Mouse (Mus musculus): ENCODE results near the gene Gucy2d. TPM values are rescaled to one million over a fixed set of nuclear protein-coding genes. Genes with fewer than 3 reads are reported as not detected.

Gucy2d gene
- total and polyA plus RNA-seq, 3 experiments, result not detected

DNA sequence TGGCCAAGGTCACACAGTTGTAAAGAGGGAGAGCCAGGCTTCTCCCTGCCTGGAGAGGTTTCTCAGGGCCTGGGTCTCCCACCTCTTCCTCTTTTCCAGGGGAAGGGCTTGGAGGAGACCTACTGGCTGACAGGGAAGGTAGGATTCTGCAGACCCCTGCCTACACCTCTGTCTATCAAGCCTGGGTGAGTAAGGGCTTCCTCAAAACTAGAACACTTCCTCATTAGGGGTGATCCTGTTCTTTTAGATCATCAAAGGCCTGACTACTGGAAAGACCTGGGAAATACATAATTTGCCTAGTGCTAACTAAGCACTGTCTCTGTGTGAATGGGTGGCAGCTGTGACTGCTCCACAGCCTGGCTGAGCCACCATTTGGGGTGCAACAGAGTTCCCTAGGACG is 34.3 kb downstream of the Gucy2d start:
- Histone ChIP-seq H3K27ac (ENCODE audit: control insufficient read depth, low read depth, low read length) (no peak overlapping the region), H3K36me3 (ENCODE audit: control insufficient read depth in 1 of 2, insufficient read depth in 2 of 2, low read length in 2 of 2) (no peaks in the 10 kb centered on the region), H3K4me3 (ENCODE audit: control insufficient read depth in 1 of 2, insufficient read depth in 1 of 2, low read depth in 2 of 2, low read length in 2 of 2) (no peak overlapping the region), H3K4me1 (ENCODE audit: control insufficient read depth in 1 of 2, insufficient read depth in 2 of 2, low read length in 2 of 2) (no peaks in the 10 kb centered on the region; a peak in 1 of 4 replicates), H3K9ac (ENCODE audit: control insufficient read depth, low read depth, low read length, poor library complexity, severe bottlenecking) (no peak overlapping the region), H3K27me3 (ENCODE audit: control insufficient read depth in 1 of 2, insufficient read depth in 2 of 2, low read length in 2 of 2) (no peaks in the 10 kb centered on the region), H3K9me3 (replicated peaks; ENCODE audit: insufficient read depth, low read length) (no peaks in the 10 kb centered on the region), H3K79me2 (ENCODE audit: control insufficient read depth, insufficient read depth, low read length, poor library complexity) (no peaks in the 10 kb centered on the region)
- no peak for TF ChIP-seq USF2 (IDR thresholded peaks at IDR 0.05; ENCODE audit: borderline replicate concordance in 1 of 2, insufficient read depth in 1 of 2, low read depth in 1 of 2, low read length in 2 of 2)
- TF ChIP-seq EP300 (IDR thresholded peaks at IDR 0.05; ENCODE audit: low read depth in 1 of 2, low read length in 2 of 2), result no peak
- no peak for TF ChIP-seq MXI1 (IDR thresholded peaks at IDR 0.05; ENCODE audit: low read depth, low read length)
- TF ChIP-seq CHD2 (IDR thresholded peaks at IDR 0.05; ENCODE audit: low read length), result no peak
- no peak for TF ChIP-seq KAT2A (conservative IDR thresholded peaks at IDR 0.05; ENCODE audit: low read depth, low read length)
- no peak for TF ChIP-seq JUND (IDR thresholded peaks at IDR 0.05; ENCODE audit: low read depth, low read length)
- TF ChIP-seq MYC (IDR thresholded peaks at IDR 0.05; ENCODE audit: low read depth, low read length), result no peak
- no peak for TF ChIP-seq USF1 (IDR thresholded peaks at IDR 0.05; ENCODE audit: low read depth, low read length)
- TF ChIP-seq HCFC1 (IDR thresholded peaks at IDR 0.05; ENCODE audit: low read depth, low read length), result no peak
- TF ChIP-seq ZNF384 (IDR thresholded peaks at IDR 0.05; ENCODE audit: low read depth, low read length), result no peak
- no peak for TF ChIP-seq POLR2AphosphoS5 (IDR thresholded peaks at IDR 0.05; ENCODE audit: borderline replicate concordance, low read depth, low read length)
- TF ChIP-seq TAL1 (IDR thresholded peaks at IDR 0.05; ENCODE audit: low read length), result no peak
- TF ChIP-seq MEF2A (IDR thresholded peaks at IDR 0.05; ENCODE audit: extremely low read depth, insufficient replicate concordance, low read depth, low read length, poor library complexity, severe bottlenecking), result no peak
- no peak for TF ChIP-seq POLR2A (IDR thresholded peaks at IDR 0.05; ENCODE audit: control insufficient read depth in 1 of 2, insufficient read depth in 1 of 2, low read depth in 1 of 2, low read length in 2 of 2, poor library complexity in 1 of 2)
- no peak for TF ChIP-seq GABPA (IDR thresholded peaks at IDR 0.05; ENCODE audit: low read depth, low read length)
- TF ChIP-seq ZC3H11A (IDR thresholded peaks at IDR 0.05; ENCODE audit: low read depth, low read length), result no peak
- no peak for TF ChIP-seq MAFK (IDR thresholded peaks at IDR 0.05; ENCODE audit: borderline replicate concordance, low read depth, low read length)
- TF ChIP-seq TBP (IDR thresholded peaks at IDR 0.05; ENCODE audit: low read depth, low read length), result no peak
- DNase-seq (ENCODE audit: low read depth, low spot score), result peak; percentile 9

DNA sequence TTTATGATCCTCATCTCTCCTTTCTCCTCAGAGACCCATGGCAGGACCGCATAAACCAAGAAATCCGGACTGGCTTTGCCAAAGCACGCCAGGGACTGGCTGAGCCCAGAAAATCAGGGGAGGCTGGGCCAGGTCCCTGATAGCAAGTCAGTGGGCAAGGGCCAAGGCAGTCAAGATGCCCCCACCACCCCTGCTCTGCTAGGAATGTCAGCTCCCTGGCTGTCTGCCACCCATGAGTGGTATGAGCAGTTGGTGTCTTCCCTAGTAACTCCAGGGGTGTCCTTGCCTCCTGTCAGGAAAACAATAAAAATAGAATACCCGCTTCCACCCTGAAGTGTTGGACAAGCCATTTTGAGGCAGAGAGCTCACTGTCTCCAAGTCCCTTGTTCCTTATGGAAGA is 36.9 kb downstream of the Gucy2d start:
- Histone ChIP-seq H3K36me3 (ENCODE audit: control insufficient read depth in 1 of 2, insufficient read depth in 2 of 2, low read length in 2 of 2) (no peaks in the 10 kb centered on the region), H3K27ac (ENCODE audit: control insufficient read depth, low read depth, low read length) (no peak overlapping the region), H3K27me3 (ENCODE audit: control insufficient read depth in 1 of 2, insufficient read depth in 2 of 2, low read length in 2 of 2) (no peaks in the 10 kb centered on the region), H3K9me3 (replicated peaks; ENCODE audit: insufficient read depth, low read length) (no peaks in the 10 kb centered on the region), H3K9ac (ENCODE audit: control insufficient read depth, low read depth, low read length, poor library complexity, severe bottlenecking) (no peak overlapping the region), H3K4me1 (ENCODE audit: control insufficient read depth in 1 of 2, insufficient read depth in 2 of 2, low read length in 2 of 2) (no peaks in the 10 kb centered on the region; a peak in 1 of 4 replicates), H3K79me2 (ENCODE audit: control insufficient read depth, insufficient read depth, low read length, poor library complexity) (no peaks in the 10 kb centered on the region), H3K4me3 (ENCODE audit: control insufficient read depth in 1 of 2, insufficient read depth in 1 of 2, low read depth in 2 of 2, low read length in 2 of 2) (no peak overlapping the region)
- TF ChIP-seq RCOR1 (IDR thresholded peaks at IDR 0.05; ENCODE audit: low read depth, low read length) (no peak), E2F4 (IDR thresholded peaks at IDR 0.05; ENCODE audit: borderline replicate concordance, low read depth, low read length) (no peak), MYB (IDR thresholded peaks at IDR 0.05; ENCODE audit: low read depth, low read length) (no peak), KAT2A (conservative IDR thresholded peaks at IDR 0.05; ENCODE audit: low read depth, low read length) (no peak), EP300 (IDR thresholded peaks at IDR 0.05; ENCODE audit: low read depth in 1 of 2, low read length in 2 of 2) (no peak), SIN3A (IDR thresholded peaks at IDR 0.05; ENCODE audit: low read length) (no peak), ZC3H11A (IDR thresholded peaks at IDR 0.05; ENCODE audit: low read depth, low read length) (no peak), CHD2 (IDR thresholded peaks at IDR 0.05; ENCODE audit: low read length) (no peak), RAD21 (IDR thresholded peaks at IDR 0.05; ENCODE audit: low read depth, low read length) (no peak), ELF1 (IDR thresholded peaks at IDR 0.05; ENCODE audit: low read depth, low read length) (no peak), BHLHE40 (IDR thresholded peaks at IDR 0.05; ENCODE audit: borderline replicate concordance, low read depth, low read length) (no peak), MAX (IDR thresholded peaks at IDR 0.05; ENCODE audit: low read length) (no peak), TBP (IDR thresholded peaks at IDR 0.05; ENCODE audit: low read depth, low read length) (no peak), POLR2AphosphoS2 (IDR thresholded peaks at IDR 0.05; ENCODE audit: low read length) (no peak), MXI1 (IDR thresholded peaks at IDR 0.05; ENCODE audit: low read depth, low read length) (no peak), NRF1 (IDR thresholded peaks at IDR 0.05; ENCODE audit: insufficient read depth, low read depth, low read length, poor library complexity, severe bottlenecking) (no peak)
- DNase-seq (ENCODE audit: low read depth, low spot score), result no peak
